Mouse (Mus musculus) T-cell, adult 66 days (primary cell): Measurements from ENCODE around the gene Btbd35f11. TPM values are rescaled to one million over a fixed set of nuclear protein-coding genes. Genes with fewer than 3 reads are reported as not detected.

Experiments used
- total RNA-seq, 2 experiments: library from RNA; stranded (reverse); gene quantifications; 3 replicates in 1 of 2; 4 replicates in 1 of 2; pipeline ENCODE4 v1.2.4; 2023

The Btbd35f11 gene
- not detected for total RNA-seq

GRCm38 (mm10) chrX:3443590-3443989 is at the start of gene Btbd35f11:
Gene Btbd35f11 (minus strand): TSS chrX:3443690.

Other genes with a start within 250 kb of the Btbd35f11 start
- not detected for gene Btbd35f24, start 247.9 kb downstream of the Btbd35f11 start, total RNA-seq